In the genomic region with DNA sequence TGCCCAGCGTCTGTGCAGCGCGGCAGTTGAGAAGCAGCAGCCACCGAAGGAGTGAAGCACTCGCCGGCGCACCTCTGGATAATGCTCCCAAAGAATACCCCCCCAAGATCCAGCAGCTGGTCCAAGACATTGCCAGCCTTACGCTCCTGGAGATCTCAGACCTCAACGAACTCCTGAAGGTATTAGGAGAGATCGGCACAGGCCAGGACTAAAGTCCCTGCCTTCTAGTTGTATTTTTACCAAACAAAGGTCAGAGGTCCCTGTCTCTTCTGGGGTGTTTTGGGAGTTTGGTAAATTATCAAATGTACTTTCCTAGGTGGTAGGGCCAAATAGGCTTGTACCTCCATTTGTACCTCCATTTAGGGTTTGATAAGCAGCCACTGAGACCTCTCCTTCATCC, we compare ENCODE assay signal across 7 mouse cellular contexts. TPM values are rescaled to one million over a fixed set of nuclear protein-coding genes. Genes with fewer than 3 reads are reported as not detected.
DNase-seq lines count a peak whose midpoint lies in the region; ATAC-seq and TF ChIP-seq lines count a peak whose summit lies in the region.

No protein-coding gene starts in this region.

- peak overlapping the region; percentile 54 for H3K4me2 ChIP-seq in hindbrain, embryonic 11.5 days (replicated peaks; ENCODE audit: low read depth, low read length)
- H3K4me2 ChIP-seq in limb, embryonic 15.5 days, result peak overlapping the region; percentile 71

- no peaks in the 10 kb centered on the region for H3K27me3 ChIP-seq in testis, adult 2 months (ENCODE audit: control insufficient read depth, insufficient read depth, low read length)
- H3K27me3 ChIP-seq in hindbrain, embryonic 11.5 days (ENCODE audit: control insufficient read depth, insufficient read depth, low read length), result no peaks in the 10 kb centered on the region
- no peaks in the 10 kb centered on the region for H3K27me3 ChIP-seq in limb, embryonic 15.5 days

- DNase-seq in testis, postnatal 14 days (ENCODE audit: low spot score), result no peak
- no peak for DNase-seq in hindbrain, embryonic 11.5 days (ENCODE audit: low spot score)
- DNase-seq in embryo, embryonic 11 days, result no peak
- DNase-seq in thymus, postnatal 0 days (ENCODE audit: low spot score), result no peak

- TF ChIP-seq CTCF in testis, adult 2 months (IDR thresholded peaks at IDR 0.05; ENCODE audit: control insufficient read depth, insufficient read depth, insufficient replicate concordance, low read depth, low read length), result no peak

- WGBS in hindbrain, embryonic 11.5 days, result 11% methylated on average over 10 of the region's 10 CpGs
- 8% methylated on average over 10 of the region's 10 CpGs for WGBS in limb, embryonic 15.5 days

- H3K27ac ChIP-seq in testis, adult 2 months (ENCODE audit: control insufficient read depth, insufficient read depth, low read depth, low read length), result no peak overlapping the region
- no peak overlapping the region for H3K27ac ChIP-seq in hindbrain, embryonic 11.5 days (ENCODE audit: low read depth, low read length)
- H3K27ac ChIP-seq in limb, embryonic 15.5 days, result 0 out of 2 replicates have a peak overlapping the region, but pooled peaks have one; percentile 84

- no peak for TF ChIP-seq POLR2A in testis, adult 2 months (IDR thresholded peaks at IDR 0.05; ENCODE audit: control insufficient read depth, low read depth, low read length)

- ATAC-seq in hindbrain, embryonic 11.5 days (ENCODE audit: low FRiP score), result no peak
- ATAC-seq in limb, embryonic 15.5 days (ENCODE audit: insufficient number of reproducible peaks, low FRiP score, low TSS enrichment, low read depth), result no peak
- no peak for ATAC-seq in CD4-positive, CD25-positive, alpha-beta regulatory T cell, adult 4 months

- H3K9ac ChIP-seq in hindbrain, embryonic 11.5 days (ENCODE audit: low read depth, low read length), result peak overlapping the region; percentile 91
- peak overlapping the region; percentile 93 for H3K9ac ChIP-seq in limb, embryonic 15.5 days

- H3K36me3 ChIP-seq in testis, adult 2 months (ENCODE audit: control insufficient read depth, insufficient read depth, low read length), result peaks cover 2% of the 10 kb centered on the region
- peaks cover 6% of the 10 kb centered on the region; the same call in 1 of the 2 replicates for H3K36me3 ChIP-seq in hindbrain, embryonic 11.5 days (ENCODE audit: control insufficient read depth, insufficient read depth, low read length)
- peaks cover 58% of the 10 kb centered on the region for H3K36me3 ChIP-seq in limb, embryonic 15.5 days

- peak overlapping the region; percentile 92 for H3K4me3 ChIP-seq in testis, adult 2 months (ENCODE audit: control insufficient read depth, low read depth, low read length)
- peak overlapping the region; percentile 99 for H3K4me3 ChIP-seq in hindbrain, embryonic 11.5 days (ENCODE audit: low read depth, low read length)
- H3K4me3 ChIP-seq in limb, embryonic 15.5 days, result peak overlapping the region; percentile 80

- H3K9me3 ChIP-seq in hindbrain, embryonic 11.5 days (ENCODE audit: control insufficient read depth, low read length), result no peaks in the 10 kb centered on the region
- H3K9me3 ChIP-seq in limb, embryonic 15.5 days, result no peaks in the 10 kb centered on the region

- H3K4me1 ChIP-seq in testis, adult 2 months (ENCODE audit: control insufficient read depth, insufficient read depth, low read length), result peaks cover 11% of the 10 kb centered on the region
- H3K4me1 ChIP-seq in hindbrain, embryonic 11.5 days (replicated peaks; ENCODE audit: control insufficient read depth, insufficient read depth, low read length), result peaks cover 5% of the 10 kb centered on the region
- H3K4me1 ChIP-seq in limb, embryonic 15.5 days, result peaks cover 23% of the 10 kb centered on the region

RNA-seq across cellular contexts. Expression of a gene that starts 0.8 kb away (rescaled TPM):
- polyA plus RNA-seq in testis, adult 2 months (2012; rRNA removed), result 84.6 and 94.8 TPM in 2 replicates
- 139 and 141 TPM in 2 replicates for polyA plus RNA-seq in hindbrain, embryonic 11.5 days (2014; fragmentation: Nextera tagmentation; extraction: Ambion mirVana)
- polyA plus RNA-seq in limb, embryonic 15.5 days (2015; fragmentation: Nextera tagmentation; extraction: Ambion mirVana), result 113 and 121 TPM in 2 replicates
- 10 to 100 TPM; 67.0 to 68.0 TPM for polyA plus RNA-seq in CD4-positive, CD25-positive, alpha-beta regulatory T cell, adult 4 months (2017; shearing (Covaris generic))
- 133 and 148 TPM in 2 replicates for polyA plus RNA-seq in thymus, postnatal 0 days (2015; fragmentation: Nextera tagmentation; extraction: Ambion mirVana)

RNA-seq across cellular contexts. Expression of a gene that starts 6.4 kb away (rescaled TPM):
- 68.3 and 75.0 TPM in 2 replicates for polyA plus RNA-seq in testis, adult 2 months (2012; rRNA removed)
- polyA plus RNA-seq in hindbrain, embryonic 11.5 days (2014; fragmentation: Nextera tagmentation; extraction: Ambion mirVana), result 35.2 and 35.4 TPM in 2 replicates
- polyA plus RNA-seq in limb, embryonic 15.5 days (2015; fragmentation: Nextera tagmentation; extraction: Ambion mirVana), result 36.7 and 36.9 TPM in 2 replicates
- polyA plus RNA-seq in CD4-positive, CD25-positive, alpha-beta regulatory T cell, adult 4 months (2017; shearing (Covaris generic)), result 10 to 100 TPM; 11.0 to 14.3 TPM
- polyA plus RNA-seq in thymus, postnatal 0 days (2015; fragmentation: Nextera tagmentation; extraction: Ambion mirVana), result 28.6 and 29.4 TPM in 2 replicates

RNA-seq across cellular contexts. Expression of a gene that starts 17.8 kb away (rescaled TPM):
- polyA plus RNA-seq in testis, adult 2 months (2012; rRNA removed), result 15.8 and 20.5 TPM in 2 replicates
- 54.8 and 58.2 TPM in 2 replicates for polyA plus RNA-seq in hindbrain, embryonic 11.5 days (2014; fragmentation: Nextera tagmentation; extraction: Ambion mirVana)
- polyA plus RNA-seq in limb, embryonic 15.5 days (2015; fragmentation: Nextera tagmentation; extraction: Ambion mirVana), result 50.5 and 53.8 TPM in 2 replicates
- 10 to 100 TPM; 34.8 to 44.8 TPM for polyA plus RNA-seq in CD4-positive, CD25-positive, alpha-beta regulatory T cell, adult 4 months (2017; shearing (Covaris generic))
- 34.7 and 36.6 TPM in 2 replicates for polyA plus RNA-seq in thymus, postnatal 0 days (2015; fragmentation: Nextera tagmentation; extraction: Ambion mirVana)

RNA-seq across cellular contexts. Expression of a gene that starts 27.3 kb away (rescaled TPM):
- 5.6 and 6.9 TPM in 2 replicates for polyA plus RNA-seq in testis, adult 2 months (2012; rRNA removed)
- 25.0 and 30.0 TPM in 2 replicates for polyA plus RNA-seq in hindbrain, embryonic 11.5 days (2014; fragmentation: Nextera tagmentation; extraction: Ambion mirVana)
- polyA plus RNA-seq in limb, embryonic 15.5 days (2015; fragmentation: Nextera tagmentation; extraction: Ambion mirVana), result 32.4 and 34.1 TPM in 2 replicates
- 10 to 100 TPM; 19.8 to 27.7 TPM for polyA plus RNA-seq in CD4-positive, CD25-positive, alpha-beta regulatory T cell, adult 4 months (2017; shearing (Covaris generic))
- polyA plus RNA-seq in thymus, postnatal 0 days (2015; fragmentation: Nextera tagmentation; extraction: Ambion mirVana), result 30.0 and 33.3 TPM in 2 replicates

RNA-seq across cellular contexts. Expression of a gene that starts 27.4 kb away (rescaled TPM):
- polyA plus RNA-seq in testis, adult 2 months (2012; rRNA removed), result 6.3 and 7.1 TPM in 2 replicates
- 11.9 and 13.1 TPM in 2 replicates for polyA plus RNA-seq in hindbrain, embryonic 11.5 days (2014; fragmentation: Nextera tagmentation; extraction: Ambion mirVana)
- 13.1 and 14.4 TPM in 2 replicates for polyA plus RNA-seq in limb, embryonic 15.5 days (2015; fragmentation: Nextera tagmentation; extraction: Ambion mirVana)
- 1 to 10 TPM; 3.5 to 4.6 TPM for polyA plus RNA-seq in CD4-positive, CD25-positive, alpha-beta regulatory T cell, adult 4 months (2017; shearing (Covaris generic))
- 15.5 and 18.5 TPM in 2 replicates for polyA plus RNA-seq in thymus, postnatal 0 days (2015; fragmentation: Nextera tagmentation; extraction: Ambion mirVana)
